Mouse (Mus musculus) thymus, adult 2 months (tissue): Measurements from ENCODE around the gene Dcakd.

Experiments used
- CTCF ChIP-seq: fragments of 200-500 bp; IDR thresholded peaks from 2 replicates; pipeline ENCODE4 v1.5.1; 2012; ENCODE audit warnings: mild to moderate bottlenecking, control low read depth, low read length, moderate library complexity, borderline replicate concordance; ENCODE audit not compliant: control insufficient read depth, poor library complexity, insufficient read depth; ENCODE audit errors: extremely low read depth
- POLR2A ChIP-seq: fragments of 200-500 bp; IDR thresholded peaks from 2 replicates; pipeline ENCODE4 v1.6.1; 2012; ENCODE audit warnings: mild to moderate bottlenecking, low read length, control low read depth, moderate library complexity; ENCODE audit not compliant: control insufficient read depth, poor library complexity, insufficient read depth; ENCODE audit errors: extremely low read depth

DNA sequence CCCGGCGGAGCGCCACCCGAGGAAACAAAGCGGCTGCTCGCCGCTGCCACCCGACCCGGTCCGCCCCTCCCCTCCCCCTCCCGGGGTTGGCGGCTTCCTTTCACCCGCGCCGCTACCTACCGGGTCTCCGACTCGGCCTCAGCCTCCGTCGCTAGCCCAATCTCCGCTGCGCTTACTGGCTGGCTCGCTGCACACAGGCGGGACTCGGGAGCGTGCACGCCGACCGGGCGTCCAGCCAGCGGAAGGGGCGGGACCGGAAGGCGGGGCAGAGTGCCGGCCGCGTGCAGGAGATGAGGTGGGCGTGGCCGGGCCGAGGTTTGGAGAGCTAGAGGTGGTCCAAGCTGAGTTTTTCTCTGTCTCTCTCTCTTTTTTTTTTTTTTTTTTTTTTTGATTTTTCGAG lies 11.2 kb downstream of the Dcakd start:
- peak; percentile 59; the same call in 1 of the 2 replicates for TF ChIP-seq CTCF
- TF ChIP-seq POLR2A: peak; percentile 61
